Mouse (Mus musculus) heart, embryonic 11.5 days (tissue): ENCODE measurements around the gene Lcp1. TPM values are rescaled to one million over a fixed set of nuclear protein-coding genes. Genes with fewer than 3 reads are reported as not detected.

Experiments used
- ATAC-seq: fragments of 200-750 bp; cut with Nextera tagmentation; replicated peaks from 2 replicates; pipeline ENCODE4 v1.8.0; 2017; ENCODE audit warnings: moderate library complexity; ENCODE audit not compliant: insufficient number of reproducible peaks, low FRiP score, low TSS enrichment
- H3K27ac ChIP-seq: fragments of 300-500 bp; sonication (generic); 2 replicates; pipeline ENCODE4 v1.5.1; 2014; ENCODE audit warnings: mild to moderate bottlenecking, low read depth, low read length
- H3K27me3 ChIP-seq: fragments of 300-500 bp; sonication (generic); 2 replicates; pipeline ENCODE4 v1.6.1; 2014; ENCODE audit warnings: mild to moderate bottlenecking, low read length, mixed read lengths; ENCODE audit not compliant: control insufficient read depth, insufficient read depth
- H3K36me3 ChIP-seq: fragments of 300-500 bp; sonication (generic); 2 replicates; pipeline ENCODE4 v1.6.1; 2014; ENCODE audit warnings: mild to moderate bottlenecking, low read length, moderate library complexity, mixed read lengths; ENCODE audit not compliant: control insufficient read depth, insufficient read depth
- H3K4me1 ChIP-seq: fragments of 300-500 bp; sonication (generic); 2 replicates; pipeline ENCODE4 v1.6.1; 2014; ENCODE audit warnings: low read length; ENCODE audit not compliant: control insufficient read depth, insufficient read depth
- H3K4me2 ChIP-seq: fragments of 300-500 bp; sonication (generic); 2 replicates; pipeline ENCODE4 v1.6.1; 2014; ENCODE audit warnings: mild to moderate bottlenecking, moderate library complexity
- H3K4me3 ChIP-seq: fragments of 300-500 bp; sonication (generic); 2 replicates; pipeline ENCODE4 v1.5.1; 2014; ENCODE audit warnings: low read depth, low read length
- H3K9ac ChIP-seq: fragments of 300-500 bp; sonication (generic); 2 replicates; pipeline ENCODE4 v1.6.1; 2014; ENCODE audit warnings: mild to moderate bottlenecking, low read depth, low read length, moderate library complexity
- H3K9me3 ChIP-seq: fragments of 300-500 bp; sonication (generic); replicated peaks from 2 replicates; pipeline ENCODE4 v1.6.1; 2016; ENCODE audit warnings: low read length; ENCODE audit not compliant: control insufficient read depth
- WGBS: fragments of 180-500 bp; shearing (Covaris S2); extraction: QIAGEN DNeasy Blood & Tissue Kit; methylation state at CpG from one replicate; pipeline ENCODE4 v1.1.7; 2014; ENCODE audit not compliant: insufficient replicate concordance; 5-methylcytosine and 5-hydroxymethylcytosine counted together
- polyA plus RNA-seq: library from polyadenylated mRNA; unstranded; fragments of >200 nt; fragmentation: Nextera tagmentation; extraction: Ambion mirVana; gene quantifications from 2 replicates; pipeline ENCODE4 v1.2.1, GENCODE M21; 2014

Lcp1 gene
- polyA plus RNA-seq, 1 experiment from 2014 or later, result 33.0 TPM

DNA sequence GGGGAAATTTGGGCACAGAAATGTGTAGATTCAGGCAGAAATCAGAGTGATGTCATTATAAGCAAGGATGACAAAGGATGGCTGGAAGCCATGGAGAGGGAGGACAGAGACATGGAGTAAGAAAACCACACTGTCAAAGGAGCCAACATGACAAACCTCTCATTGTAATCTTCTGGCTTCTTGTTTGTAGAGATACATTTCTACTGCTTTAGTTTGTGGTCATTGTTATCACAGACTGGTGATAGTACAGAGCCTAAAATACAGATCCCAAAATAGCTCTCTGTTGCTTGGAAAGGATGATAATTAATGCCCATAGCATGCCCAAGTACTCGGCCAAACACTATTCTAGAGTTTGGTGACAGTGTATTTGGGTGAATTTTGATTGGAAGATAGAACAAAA, 39.6 kb downstream of the Lcp1 start:
- H3K36me3 ChIP-seq, result no peaks in the 10 kb centered on the region
- WGBS, result 32% methylated on average over 1 of the region's 1 CpGs
- H3K27ac ChIP-seq, result no peak overlapping the region

DNA sequence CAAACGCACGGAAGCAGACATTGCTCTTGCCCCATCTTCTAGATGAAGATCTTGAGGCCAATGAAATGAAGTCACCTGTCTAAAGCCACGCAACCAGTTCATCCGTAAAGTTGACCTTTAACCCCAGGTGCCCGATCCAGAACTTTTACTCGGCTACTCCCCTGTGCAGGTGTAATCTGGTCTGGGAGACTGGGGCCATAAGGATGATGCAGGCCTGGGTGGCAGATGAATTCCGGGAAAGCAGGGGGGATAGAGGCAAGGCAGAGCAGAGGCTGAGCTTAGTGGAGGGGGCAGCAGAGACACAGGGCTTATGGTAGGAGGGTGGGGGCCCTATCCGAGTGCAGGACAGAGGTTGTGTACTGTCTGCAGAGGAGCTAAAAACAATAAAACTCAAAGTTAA, 43.4 kb downstream of the Lcp1 start:
- 82% methylated on average over 8 of the region's 8 CpGs for WGBS
- H3K9ac ChIP-seq, result no peak overlapping the region
- peaks cover 7% of the 10 kb centered on the region; the same call in 1 of the 2 replicates for H3K4me1 ChIP-seq
- H3K4me2 ChIP-seq, result no peak overlapping the region
- no peaks in the 10 kb centered on the region for H3K36me3 ChIP-seq
- no peaks in the 10 kb centered on the region for H3K9me3 ChIP-seq
- H3K27me3 ChIP-seq, result no peaks in the 10 kb centered on the region
- H3K27ac ChIP-seq, result no peak overlapping the region
- no peak for ATAC-seq
- no peak overlapping the region for H3K4me3 ChIP-seq

More for the DNA sequence above, 39.6 kb downstream of the Lcp1 start:
- no peak for ATAC-seq
- H3K4me3 ChIP-seq, result no peak overlapping the region
- H3K9ac ChIP-seq, result no peak overlapping the region
- H3K9me3 ChIP-seq, result no peaks in the 10 kb centered on the region
- H3K27me3 ChIP-seq, result no peaks in the 10 kb centered on the region
- H3K4me2 ChIP-seq, result no peak overlapping the region
- H3K4me1 ChIP-seq, result no peaks in the 10 kb centered on the region; the same call in 1 of the 2 replicates

DNA sequence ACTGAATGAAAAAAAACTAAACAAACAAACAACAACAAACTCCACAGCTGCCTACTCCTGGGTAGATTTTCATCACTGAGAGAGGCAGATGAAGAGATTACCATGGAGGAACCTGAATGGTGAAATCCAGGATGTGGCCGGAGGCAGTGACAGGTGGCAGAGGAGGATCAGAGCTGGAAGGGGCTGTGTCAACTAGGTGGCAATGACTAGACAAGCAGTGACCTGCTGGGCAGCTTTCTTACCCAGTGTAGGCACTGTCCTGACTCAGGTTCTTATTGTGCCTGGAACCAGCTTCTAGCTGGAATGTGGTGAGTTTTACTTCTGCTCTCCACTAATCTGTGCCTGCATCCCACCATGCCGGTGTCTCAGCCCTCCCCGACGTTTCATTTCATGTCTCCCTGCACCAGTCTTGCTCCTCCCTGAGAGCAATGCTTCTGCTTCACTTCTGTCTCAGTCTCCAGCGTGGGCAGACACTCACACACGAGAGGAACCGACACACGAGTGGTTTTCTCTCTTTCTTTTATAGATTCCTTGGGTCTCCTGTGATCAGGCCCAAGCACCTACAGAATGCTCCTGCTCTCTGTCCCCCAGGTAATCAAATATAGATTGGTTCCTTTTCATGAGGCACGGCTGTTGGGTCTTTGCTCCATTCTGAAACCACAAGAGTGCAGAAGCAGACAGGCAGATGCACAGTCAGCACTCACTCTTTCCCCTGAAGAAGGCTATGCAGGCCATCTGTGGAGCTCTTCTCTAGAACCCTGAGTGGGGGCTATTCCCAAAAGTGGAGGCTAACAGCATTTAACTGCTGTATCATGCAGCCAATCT, 44.0 kb downstream of the Lcp1 start:
- H3K9ac ChIP-seq, result no peak overlapping the region
- H3K27me3 ChIP-seq, result no peaks in the 10 kb centered on the region
- no peak overlapping the region for H3K27ac ChIP-seq
- H3K36me3 ChIP-seq, result no peaks in the 10 kb centered on the region
- no peak for ATAC-seq
- H3K4me2 ChIP-seq, result no peak overlapping the region
- H3K9me3 ChIP-seq, result no peaks in the 10 kb centered on the region
- H3K4me1 ChIP-seq, result peaks cover 7% of the 10 kb centered on the region; the same call in 1 of the 2 replicates
- no peak overlapping the region for H3K4me3 ChIP-seq
- 74% methylated on average over 9 of the region's 9 CpGs for WGBS

DNA sequence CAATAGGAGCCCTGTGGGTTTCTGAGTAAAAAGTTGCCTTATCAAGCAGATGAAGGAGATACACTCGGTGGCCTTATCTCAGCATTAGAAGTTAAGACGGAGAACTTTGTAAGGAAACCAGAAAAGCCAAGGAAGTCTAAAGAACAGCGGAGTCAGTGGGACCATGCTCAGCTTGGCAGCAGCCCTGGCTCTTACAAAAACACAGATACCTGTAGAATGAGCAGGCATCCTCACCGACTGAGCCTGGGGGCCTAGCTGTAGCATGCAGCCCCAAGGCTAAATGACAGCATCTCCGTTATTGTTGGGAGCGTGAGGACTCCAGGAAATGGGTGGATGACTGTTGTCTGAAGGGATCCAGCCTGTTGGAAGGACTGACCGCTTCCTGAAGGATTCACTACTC, 44.9 kb downstream of the Lcp1 start:
- ATAC-seq, result no peak

DNA sequence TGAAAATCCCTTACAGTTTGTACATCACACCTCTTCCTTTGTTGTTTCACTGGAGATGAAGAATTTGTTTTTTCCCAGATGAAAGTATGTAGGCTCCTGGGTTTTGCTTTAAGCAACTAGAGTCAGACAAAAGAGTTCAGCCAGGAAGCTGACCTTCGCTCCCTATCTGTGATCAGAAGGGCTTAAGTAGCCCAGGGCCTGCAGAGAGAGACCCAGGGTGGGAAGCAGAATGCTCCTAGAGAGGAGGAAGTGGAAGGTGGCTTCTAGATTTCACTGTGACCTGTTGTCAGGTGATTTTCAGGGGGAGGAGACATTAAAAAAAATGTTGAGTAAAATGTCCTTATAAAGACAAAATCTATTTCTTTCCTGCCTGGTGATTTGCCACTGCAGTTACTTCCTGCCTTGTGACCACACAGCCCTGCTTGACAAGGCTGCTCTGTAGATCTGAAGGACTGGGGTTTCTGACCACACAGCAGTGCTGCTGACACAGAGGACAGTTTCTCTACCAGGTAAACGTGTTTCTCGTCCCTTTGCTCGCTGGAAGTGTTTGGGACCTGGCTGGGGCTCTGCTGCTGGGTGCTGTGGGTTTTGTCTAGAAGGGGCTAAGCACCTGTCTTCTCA, 45.6 kb downstream of the Lcp1 start:
- Histone ChIP-seq H3K27ac (no peak overlapping the region; the same call in 1 of the 2 replicates), H3K4me3 (no peak overlapping the region), H3K27me3 (no peaks in the 10 kb centered on the region), H3K9me3 (no peaks in the 10 kb centered on the region), H3K4me2 (no peak overlapping the region), H3K4me1 (peaks cover 7% of the 10 kb centered on the region; the same call in 1 of the 2 replicates), H3K9ac (peak overlapping the region; percentile 28; the same call in 1 of the 2 replicates), H3K36me3 (no peaks in the 10 kb centered on the region)
- ATAC-seq, result no peak
- WGBS, result 40% methylated on average over 4 of the region's 4 CpGs

More for the DNA sequence above, 44.9 kb downstream of the Lcp1 start:
- Histone ChIP-seq H3K9me3 (no peaks in the 10 kb centered on the region), H3K27ac (no peak overlapping the region), H3K4me1 (peaks cover 7% of the 10 kb centered on the region; the same call in 1 of the 2 replicates), H3K27me3 (no peaks in the 10 kb centered on the region), H3K4me2 (no peak overlapping the region), H3K9ac (no peak overlapping the region), H3K36me3 (no peaks in the 10 kb centered on the region), H3K4me3 (no peak overlapping the region)
- WGBS, result 59% methylated on average over 7 of the region's 7 CpGs

DNA sequence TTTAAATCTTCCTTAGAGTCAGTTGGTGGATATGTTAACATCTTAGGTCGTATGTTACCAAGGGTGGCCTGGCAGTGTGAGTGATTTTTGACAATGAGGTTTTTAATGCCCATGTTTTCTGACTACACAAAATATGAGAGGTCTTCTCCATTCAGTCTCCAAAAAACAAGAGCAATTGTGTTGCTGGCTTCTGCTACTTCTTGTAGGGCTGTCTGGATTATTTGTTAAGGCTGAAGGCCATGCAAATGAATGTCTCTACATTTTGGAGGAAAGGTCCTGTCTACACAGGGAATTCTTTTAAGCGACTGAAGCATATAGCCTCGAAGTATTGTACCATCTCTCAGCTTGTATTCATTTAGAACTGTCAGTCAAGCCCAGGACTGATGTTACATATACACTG, 46.5 kb downstream of the Lcp1 start:
- Histone ChIP-seq H3K36me3 (no peaks in the 10 kb centered on the region), H3K9ac (no peak overlapping the region), H3K27ac (no peak overlapping the region), H3K27me3 (no peaks in the 10 kb centered on the region), H3K4me3 (no peak overlapping the region), H3K4me1 (peaks cover 7% of the 10 kb centered on the region; the same call in 1 of the 2 replicates), H3K4me2 (no peak overlapping the region), H3K9me3 (no peaks in the 10 kb centered on the region)
- ATAC-seq, result no peak
- 85% methylated on average over 3 of the region's 3 CpGs for WGBS

DNA sequence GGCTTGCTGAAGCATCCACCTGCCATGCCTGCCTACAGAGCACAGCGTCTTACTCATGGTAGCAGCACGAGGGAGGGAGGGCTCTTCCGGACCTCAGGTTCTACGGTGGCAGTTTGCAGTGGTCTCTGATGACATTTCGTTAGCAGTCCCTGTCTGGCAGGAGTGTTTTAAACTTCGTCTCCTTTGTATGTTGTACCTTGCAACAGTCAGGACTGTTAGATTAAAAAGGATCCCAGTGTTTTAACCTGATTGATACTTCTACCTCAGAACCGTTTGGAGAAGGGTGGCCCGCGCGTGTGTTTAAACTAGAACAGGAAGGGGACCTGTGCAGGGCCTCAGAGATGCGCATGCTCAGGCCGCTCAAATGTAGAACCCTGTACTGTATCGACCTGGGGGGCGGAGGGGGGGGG, 47.5 kb downstream of the Lcp1 start:
- Histone ChIP-seq H3K4me2 (no peak overlapping the region), H3K4me3 (no peak overlapping the region), H3K27me3 (no peaks in the 10 kb centered on the region), H3K9ac (no peak overlapping the region), H3K9me3 (no peaks in the 10 kb centered on the region), H3K4me1 (peaks cover 7% of the 10 kb centered on the region; the same call in 1 of the 2 replicates), H3K27ac (no peak overlapping the region), H3K36me3 (no peaks in the 10 kb centered on the region)
- 69% methylated on average over 14 of the region's 14 CpGs for WGBS
- ATAC-seq, result no peak

DNA sequence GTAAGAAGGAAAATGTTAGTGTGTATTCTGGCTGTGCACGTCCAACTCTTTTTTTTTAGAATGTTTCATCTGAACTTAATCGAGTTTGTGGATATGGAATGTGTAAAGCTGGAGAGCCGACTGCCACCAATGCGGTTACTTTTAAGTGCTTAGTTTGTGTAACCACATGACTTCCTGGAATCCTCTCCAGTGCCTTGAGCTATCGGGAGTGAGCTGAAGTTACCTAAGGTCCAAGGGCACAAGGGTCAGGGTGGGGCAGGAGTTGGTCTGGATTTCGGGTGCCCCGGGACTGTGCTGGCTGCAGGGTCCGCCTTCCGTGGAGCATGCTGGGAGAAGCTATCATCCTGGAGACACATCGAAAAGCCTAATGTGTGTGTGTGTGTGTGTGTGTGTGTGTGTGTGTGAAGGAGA, 47.9 kb downstream of the Lcp1 start:
- no peak overlapping the region for H3K4me2 ChIP-seq
- H3K36me3 ChIP-seq, result no peaks in the 10 kb centered on the region
- no peaks in the 10 kb centered on the region for H3K9me3 ChIP-seq
- H3K9ac ChIP-seq, result no peak overlapping the region
- peaks cover 7% of the 10 kb centered on the region; the same call in 1 of the 2 replicates for H3K4me1 ChIP-seq
- no peak for ATAC-seq
- no peaks in the 10 kb centered on the region for H3K27me3 ChIP-seq
- WGBS, result 70% methylated on average over 10 of the region's 10 CpGs
- H3K27ac ChIP-seq, result no peak overlapping the region
- no peak overlapping the region for H3K4me3 ChIP-seq
